Mouse (Mus musculus) telencephalon, adult 2 months (tissue): ENCODE measurements around the gene Fibp.
"Not testable (repeated sequence)": the region's sequence is repeated elsewhere in the genome, so short reads cannot be mapped to it uniquely, and the experiment has no call there.

Experiments used
- DNase-seq: peaks from one replicate; pipeline ENCODE4 v3.0.0-alpha.2; 2011; ENCODE audit warnings: low read depth, low spot score

The Fibp gene

DNA sequence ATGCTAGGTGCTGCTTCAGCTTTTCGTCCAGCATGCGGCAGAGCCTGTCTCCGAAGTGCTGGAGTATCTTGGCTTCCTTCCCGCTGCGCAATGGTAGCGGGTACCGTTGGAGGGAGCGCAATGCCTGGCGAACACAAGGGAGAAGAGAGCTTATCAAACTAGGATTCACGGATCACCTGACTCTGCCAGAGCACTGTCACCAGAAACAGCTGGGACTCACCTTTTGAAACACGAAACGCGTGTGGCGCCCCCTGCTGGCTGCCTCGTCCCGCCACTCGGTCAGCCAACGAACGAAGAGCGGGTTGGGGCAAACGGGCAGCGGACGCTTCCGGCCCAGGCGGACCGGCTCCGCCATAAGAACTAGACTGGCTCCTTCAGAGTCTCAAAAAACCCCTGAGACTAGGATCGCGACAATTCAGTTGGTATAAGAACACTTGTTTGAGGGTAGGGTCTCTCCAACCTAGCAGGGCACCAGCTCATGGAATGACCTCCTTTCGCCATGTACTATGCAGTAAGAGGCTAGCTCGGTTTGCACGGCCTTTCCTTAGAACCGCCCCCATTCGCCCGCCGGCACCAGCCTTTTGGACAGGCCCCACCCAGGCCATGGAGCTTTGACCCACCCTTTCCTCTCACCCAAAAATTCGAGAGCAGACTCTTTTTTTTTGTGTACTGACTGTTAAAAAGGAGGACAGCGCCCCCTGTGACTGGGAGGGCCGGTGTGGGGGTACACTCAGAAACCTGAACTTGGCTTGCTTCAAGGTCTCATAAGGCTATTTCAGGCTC, 27.5 kb downstream of the Fibp start, which contains the start of gene Mus81:
Mus81 (minus strand) TSS at position 635 of the 783 bp plus-strand sequence.
- peak; percentile 95 for DNase-seq

DNA sequence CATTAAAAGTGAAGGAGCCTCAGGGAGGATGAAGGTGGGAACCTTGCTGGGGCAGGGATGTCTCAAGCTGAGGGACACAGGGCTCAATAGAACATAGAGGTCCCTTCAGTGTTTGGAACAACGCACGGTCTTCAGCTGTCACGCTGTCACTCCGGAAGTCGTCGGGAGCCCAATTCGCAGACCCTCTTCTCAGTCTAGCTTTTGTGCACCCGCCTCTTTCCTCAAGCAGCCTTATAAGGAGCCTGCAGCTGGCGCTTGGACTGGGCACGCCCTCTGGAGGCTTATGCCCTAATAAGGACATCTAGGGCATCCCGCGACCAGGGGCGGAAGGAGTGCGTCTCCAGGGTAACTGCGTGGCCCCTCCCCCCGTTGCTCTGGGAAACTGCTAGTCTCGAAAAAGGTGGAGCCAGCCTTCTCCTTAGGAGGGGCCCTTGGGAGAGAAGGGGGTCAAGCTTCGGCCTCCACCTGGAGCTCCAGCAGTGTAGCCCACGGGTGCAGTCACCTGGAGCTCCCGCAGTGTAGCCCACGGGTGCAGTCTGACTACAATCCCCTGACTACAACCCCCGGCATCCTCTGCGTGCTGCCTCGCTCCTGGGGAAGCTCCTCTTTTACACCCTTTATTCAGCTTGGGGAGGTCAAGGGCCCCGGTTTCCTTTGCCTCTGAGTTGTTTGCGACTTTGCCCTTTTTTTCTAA, 28.6 kb downstream of the Fibp start:
- DNase-seq = peak; percentile 96

DNA sequence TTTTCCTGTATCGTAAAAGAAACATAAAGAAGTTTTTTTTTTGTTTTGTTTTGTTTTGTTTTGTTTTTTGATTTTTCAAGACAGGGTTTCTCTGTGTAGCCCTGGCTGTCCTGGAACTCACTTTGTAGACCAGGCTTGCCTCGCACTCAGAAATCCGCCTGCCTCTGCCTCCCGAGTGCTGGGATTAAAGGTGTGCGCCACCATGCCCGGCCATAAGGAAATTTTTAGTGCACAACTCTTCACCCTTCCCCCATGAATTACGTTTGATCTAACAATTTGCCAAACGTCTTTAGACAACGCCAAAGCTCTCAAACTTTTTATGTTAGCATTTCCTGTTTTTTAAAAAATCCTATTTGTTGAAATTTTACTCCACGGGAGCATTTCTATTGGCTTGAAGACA, 29.3 kb downstream of the Fibp start:
- not testable (repeated sequence) for DNase-seq

DNA sequence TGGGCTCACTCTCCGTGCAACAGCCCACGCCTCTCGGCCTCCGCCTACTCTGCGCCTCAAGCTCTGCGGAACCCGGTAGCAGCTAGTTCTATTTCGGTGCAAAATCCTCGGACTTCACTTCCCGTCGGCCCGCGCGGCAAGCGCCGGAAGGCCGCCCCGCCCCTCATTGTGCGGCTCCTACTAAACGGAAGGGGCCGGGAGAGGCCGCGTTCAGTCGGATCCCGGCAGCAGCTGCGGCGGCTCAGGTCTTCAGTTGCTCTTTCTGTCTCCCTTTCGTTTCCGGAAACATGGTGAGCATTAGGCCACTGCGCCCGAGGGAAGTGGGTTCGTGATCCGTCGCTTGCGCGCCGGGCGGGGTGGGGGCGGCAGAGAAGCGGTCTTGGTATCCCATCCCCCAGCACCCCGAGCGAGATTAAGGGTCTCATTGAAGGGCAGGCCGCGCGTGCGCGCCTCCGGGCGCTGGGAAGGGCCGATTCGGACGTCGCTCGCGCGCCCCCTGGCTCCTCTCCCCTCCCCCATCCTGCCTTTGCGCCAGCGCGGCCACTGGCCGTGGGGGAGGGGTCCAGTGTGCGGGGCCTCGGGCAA, 30.0 kb downstream of the Fibp start, which contains the start of gene Cfl1:
Cfl1 (plus strand) TSS at position 143 of the 585 bp plus-strand sequence.
- DNase-seq = peak; percentile 97

DNA sequence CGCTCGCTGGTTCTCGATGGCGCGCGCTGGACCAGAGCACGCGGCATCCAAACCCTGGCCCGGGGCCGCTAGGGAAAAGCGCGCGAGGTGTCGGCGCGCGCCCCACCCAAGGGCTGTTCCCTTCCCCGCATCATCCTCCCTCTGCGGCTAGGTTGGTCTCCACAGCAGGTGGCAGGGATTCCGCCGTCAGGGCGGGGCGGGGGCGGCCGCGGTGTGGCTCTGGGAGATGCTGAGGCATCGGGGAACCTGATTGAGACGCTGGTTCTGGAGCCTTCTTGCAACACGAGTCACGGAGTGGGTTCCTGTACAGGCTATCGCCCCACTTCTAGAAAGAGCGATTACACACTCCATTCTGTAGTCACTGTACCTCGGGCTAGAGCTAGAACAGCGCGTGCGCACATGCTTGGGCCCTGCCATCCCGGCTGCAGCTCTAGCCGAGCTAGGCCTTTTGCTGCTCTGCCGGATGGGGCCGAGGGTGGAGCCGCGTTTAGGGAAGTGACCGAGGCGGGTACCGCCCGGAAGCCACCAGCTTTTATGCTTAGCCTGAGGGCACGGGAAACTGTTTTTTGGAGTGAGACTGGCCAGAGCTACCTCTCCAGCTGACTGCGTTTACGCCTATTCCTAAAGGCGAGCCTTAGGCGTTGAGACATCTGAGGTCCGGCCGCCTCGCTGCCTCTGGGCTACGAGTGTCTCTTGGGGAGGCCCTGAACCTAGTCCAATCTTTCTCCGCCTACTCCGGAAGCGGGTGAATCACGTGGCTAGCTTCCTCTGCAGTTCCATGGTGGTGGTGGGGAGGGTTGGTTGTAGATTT, 30.7 kb downstream of the Fibp start:
- peak; percentile 85 for DNase-seq

DNA sequence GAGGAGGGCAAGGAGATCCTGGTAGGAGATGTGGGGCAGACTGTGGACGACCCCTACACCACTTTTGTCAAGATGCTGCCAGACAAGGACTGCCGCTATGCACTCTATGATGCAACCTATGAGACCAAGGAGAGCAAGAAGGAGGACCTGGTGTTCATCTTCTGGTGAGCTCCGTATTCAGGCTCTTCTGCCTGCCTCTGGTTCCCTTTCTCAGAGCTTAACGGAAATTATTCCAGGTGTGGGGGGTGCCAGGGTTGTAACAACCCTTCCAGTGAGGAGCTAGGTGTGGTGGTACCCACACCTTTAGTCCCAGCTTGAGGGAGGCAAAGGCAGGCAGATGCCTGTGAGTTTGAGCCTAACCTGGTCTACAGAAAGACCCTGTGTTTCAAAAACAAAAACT, 32.2 kb downstream of the Fibp start:
- DNase-seq = no peak

DNA sequence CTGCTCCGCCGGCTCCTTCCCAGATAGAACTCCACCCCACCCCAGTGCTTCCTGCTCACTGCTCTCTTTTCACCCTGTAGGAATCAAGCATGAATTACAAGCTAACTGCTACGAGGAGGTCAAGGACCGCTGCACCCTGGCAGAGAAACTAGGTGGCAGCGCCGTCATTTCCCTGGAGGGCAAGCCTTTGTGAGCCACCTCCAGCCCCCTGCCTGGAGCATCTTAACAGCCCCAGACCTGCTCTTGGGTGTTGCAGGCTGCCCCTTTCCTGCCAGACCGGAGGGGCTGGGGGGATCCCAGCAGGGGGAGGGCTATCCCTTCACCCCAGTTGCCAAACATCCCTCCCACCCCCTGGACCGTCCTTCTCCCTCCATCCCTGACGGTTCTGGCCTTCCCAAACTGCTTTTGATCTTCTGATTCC, 32.9 kb downstream of the Fibp start:
- not testable (repeated sequence) for DNase-seq

DNA sequence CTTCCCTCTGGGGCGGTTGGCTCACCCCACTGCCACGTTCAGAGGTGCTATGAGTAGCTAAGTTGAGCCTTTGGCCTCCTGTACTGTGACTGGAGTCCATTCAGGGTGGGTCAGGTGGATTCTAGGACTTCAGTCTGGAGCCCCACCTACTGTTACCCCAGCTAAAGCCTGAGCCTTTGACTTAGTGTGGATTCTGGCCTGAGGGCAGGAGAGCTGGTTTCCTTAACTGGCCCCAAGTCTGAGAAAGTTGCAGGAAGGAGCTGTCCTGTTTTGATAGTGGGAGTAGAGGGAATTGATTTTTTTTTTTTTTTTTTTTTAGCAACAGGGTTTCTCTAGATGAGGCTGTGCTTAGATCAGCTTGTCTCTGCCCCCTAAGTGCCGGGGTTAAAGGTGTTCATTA, 33.9 kb downstream of the Fibp start:
- DNase-seq = no peak

DNA sequence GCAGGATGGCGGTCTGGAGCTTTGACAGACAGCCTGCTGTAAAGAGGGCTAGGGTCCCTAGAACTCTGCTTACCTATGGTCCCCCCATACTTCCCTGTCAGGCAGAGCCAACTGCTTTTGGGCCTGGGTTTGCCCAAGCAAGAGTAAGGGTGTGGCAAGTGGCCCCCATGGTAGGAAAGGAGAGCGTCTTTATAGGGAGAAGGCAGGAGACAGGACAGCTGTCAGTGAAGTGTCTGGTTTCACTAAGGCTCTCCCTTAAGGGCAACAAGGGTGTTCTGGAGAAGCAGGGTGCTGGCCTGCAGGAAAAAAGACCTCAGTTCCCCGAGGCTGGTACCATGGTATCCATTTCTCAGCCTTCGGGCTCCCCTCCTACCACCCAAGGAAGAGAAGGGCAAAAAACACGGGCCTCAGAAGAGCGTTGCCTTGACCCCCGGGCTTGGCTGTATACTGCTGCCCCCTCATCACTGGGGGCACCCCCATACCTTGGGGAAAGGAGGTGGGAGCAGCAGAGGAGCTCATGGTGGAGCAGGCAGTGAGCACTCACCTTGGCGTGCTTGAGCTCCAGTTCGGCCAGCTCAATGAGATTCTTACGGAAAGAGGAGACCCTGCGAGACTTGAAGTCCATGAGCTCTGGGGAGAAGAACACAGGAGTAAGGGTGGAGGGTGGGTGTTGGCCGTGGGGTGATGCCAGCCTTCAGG, 35.1 kb downstream of the Fibp start:
- DNase-seq = no peak

DNA sequence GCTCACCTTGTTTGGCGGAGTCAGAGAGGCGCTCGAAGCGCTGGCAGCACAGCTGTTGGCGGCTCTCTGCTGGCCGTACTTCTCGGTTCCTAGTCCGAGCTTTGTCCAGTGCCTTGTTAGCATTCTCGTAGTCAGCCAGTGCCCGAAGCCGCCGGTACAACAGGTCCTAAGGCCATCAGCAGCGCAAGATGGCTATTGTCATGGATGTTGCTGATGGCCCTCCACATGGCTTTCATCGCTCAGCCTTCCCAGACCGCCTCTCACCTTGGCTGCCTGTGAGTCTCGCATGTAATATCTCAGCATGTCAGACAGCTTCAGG, 35.6 kb downstream of the Fibp start:
- no peak for DNase-seq

DNA sequence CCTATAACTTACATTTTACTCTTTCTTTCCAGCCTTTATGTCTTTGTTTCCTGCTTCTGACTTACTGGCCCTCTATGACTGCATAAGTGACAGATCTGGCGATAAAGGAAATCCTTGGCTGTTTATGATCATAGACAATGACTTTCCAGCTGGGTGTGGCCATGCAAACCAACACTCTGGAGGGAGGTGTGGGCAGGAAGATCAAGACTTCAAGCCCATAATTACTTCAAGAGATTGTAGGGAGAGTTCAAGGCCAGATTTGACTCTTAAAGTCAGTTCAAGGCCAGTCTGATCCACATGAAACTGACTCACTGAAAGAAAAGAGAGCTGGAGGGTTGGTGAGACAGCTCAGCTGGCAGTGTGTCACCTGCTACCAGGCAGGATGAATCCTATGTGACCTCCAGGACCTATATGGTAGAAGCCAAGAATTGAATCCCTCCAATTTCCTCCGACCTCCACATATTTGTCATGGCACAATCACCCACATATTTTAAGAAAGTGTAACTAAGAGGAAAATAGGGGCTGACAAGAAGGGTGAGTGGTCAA, 40.0 kb downstream of the Fibp start:
- DNase-seq = no peak

DNA sequence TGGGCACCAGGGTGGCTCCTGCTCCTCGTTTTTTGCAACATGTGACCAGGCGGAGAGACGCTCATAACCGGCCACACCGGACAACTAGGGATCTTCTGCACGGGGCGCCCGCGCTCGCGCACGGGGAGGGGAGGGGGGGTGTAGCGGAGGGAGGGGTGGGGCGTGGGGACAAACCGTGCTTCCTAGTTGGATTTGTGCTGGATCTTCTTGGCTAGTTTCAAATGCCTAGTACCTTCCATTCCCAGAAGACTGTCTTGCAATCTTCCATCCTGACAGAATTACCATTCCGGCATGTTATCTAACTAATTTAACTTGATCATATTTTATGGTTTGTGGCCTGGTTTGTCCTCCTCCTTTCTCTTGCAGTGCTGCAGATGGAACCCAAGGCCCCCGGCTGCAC, 43.3 kb downstream of the Fibp start, which contains the start of gene 1700020D05Rik:
1700020D05Rik (minus strand) TSS at position 101 of the 400 bp plus-strand sequence.
- DNase-seq = no peak

DNA sequence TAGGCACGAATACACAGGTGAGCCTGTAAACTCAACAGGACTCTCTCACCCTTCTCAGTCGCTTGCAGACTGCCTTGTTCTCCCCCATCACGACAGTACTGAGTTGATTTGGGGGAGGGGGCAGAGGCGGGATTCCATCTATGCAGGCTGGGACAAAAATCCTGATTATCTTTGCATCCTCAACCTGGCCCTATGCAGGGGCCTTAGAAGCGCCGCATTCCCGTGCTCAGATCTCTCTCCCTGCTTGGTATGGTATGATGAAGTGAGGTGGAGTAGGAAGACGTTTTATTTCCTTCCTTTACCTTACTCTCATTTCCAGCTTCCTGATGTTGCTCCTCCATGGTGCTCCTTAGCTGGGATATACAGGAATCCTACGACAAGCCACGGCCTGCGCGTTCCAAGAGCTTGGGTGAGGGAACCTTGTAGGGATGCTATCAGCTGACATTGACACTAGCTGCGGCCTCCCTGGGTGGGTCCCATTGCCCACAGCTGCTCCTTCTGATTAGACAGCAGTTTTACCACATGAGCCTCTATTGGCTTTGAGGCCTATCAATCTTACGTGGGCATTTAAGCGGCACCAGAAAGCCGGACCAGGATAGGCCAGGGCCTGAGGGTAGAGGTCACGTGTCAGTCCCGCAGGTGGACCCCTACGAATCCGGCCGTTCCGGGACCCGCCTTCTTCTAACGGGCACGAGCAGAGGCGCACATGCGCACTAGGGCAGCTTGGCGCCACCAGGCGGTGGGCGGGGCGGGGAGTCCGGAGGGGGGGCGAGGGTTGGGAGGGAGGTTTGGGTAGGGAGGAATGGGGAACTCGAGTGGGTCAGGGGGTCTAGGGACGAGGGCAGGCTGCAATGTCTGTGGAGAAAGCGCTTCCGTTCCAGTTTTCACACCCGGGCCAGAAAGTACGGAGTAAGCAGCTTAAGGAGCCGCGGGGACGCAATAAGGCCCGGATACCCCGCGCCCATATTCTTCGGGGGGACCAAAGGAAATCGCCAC, 49.9 kb downstream of the Fibp start, which contains the start of gene Snx32:
Snx32 (minus strand) TSS at position 508 of the 996 bp plus-strand sequence.
- peak; percentile 100 for DNase-seq

DNA sequence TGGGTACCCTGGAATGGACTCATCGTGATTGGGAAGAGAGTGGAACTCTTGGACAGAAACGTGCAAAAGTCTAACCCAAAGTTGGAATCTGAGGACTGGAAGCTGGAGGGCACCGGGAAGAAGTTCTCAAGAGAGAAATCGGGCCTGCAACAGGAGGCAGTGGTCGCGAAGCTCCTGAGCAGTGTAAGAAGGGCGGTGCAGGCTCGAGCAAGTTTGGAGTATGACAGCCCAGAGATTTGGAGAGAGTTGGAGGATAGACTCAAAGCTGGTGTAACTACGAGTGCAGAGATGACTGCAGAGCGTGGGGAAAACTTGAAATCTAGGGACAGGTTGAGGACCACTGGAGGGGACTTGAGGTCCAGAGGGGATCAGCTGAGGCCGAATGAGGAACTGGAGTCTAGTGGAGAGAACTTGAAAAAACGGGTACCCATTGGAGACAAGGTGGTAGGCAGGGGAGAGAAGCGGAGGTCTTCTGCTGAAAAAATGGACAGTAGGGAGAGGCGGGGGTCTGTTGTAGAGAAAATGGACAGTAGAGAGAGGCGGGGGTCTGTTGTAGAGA, 50.7 kb downstream of the Fibp start:
- DNase-seq = no peak

DNA sequence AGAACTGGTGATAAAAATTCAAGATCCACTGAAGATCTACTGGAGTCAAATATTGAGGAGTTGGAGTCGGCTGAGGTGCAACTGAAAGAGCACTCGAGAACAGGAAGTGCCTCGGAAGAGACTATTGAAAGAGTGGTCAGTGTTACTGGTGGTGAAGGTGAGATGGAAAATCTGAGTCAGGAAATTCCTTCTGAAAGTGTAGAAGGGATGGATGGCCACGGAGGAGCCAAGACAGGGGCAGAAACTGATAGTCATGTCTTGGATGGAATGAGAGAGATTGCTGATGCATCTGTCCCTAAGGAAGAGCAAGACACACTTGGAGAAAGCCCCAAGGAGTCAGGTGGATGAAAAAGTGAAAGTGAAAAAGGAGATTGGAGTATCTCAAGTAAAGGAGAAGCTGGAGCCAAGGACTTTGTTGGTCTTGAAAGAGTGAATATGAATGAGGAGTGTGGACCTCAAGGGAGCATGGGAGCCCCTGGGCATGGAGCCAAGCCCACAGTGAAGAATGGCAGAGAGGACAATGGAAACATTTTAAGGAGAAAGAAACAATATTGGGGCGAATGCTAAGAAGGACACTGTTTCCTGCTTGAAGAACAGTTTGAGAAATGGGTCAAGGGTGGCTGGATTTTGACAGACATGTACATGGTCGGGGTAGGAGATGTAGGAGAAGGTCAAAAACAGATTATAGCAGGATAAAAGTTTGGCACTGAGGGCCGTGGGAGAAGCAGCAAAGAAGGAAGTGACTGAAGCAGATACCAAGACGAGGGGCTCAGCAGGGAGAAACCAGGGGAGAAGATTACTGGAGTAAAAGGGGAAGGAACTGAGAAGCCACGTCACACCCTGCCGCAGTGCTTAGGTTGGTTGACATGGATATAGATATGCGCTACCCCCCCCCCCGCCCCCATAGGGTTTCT, 51.9 kb downstream of the Fibp start:
- no peak for DNase-seq

DNA sequence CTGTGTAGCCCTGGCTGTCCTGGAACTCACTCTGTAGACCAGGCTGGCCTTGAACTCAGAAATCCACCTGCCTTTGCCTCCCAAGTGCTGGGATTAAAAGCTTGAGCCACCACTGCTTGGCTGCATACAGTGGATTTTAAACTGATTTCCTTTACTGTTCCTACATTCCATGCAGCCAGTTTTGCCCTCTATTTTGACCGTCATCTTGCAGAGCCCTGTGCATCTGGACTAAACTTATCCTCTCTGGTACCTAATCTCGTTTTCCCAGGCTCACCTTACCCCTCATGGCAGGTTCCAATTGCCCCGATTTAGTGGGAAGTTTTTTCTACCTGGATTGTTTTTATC, 52.6 kb downstream of the Fibp start:
- no peak for DNase-seq
